Mouse (Mus musculus): ENCODE measurements around the gene Slc25a25.

Slc25a25 gene

DNA sequence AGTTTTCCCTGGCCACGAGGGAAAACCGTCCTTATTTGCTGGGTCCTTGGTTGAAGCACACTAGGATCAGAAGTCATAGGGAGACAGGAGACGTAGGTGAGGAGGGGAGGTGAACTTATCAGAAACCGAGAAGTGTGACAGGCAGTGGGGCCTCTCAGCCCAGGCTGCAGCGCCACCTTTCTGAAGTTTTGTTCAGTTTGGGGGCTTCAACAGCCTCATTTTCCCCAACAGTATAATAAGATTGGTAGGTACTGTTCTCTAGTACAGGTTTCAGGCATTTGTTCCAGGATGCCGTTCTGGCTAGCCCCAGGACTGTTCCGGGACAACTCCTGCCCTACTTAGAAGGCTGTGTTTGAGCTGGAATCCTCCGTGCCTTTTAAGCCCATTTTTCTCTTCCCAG is 56.3 kb downstream of the Slc25a25 start:
- peak; percentile 42 for DNase-seq

DNA sequence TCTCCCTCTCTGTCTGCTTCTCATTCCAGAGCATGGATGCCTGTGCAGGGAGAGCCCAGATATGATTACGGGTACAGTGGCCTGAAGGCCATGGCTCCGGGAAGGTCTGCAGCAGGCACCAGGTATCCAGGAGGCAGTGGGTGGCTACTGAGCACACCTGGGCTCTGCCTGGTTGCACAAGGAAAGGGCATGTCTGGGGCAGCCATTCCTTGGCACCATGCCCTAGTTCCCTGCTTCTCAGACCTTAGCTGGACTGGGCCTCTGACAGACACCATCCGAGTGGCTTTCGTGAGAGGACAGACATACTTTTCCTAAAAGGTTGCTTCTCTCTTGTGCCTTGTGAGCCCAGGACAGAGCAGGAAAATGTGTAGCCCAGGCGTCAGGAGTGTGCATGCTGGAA is 59.2 kb downstream of the Slc25a25 start:
- DNase-seq, result no peak

DNA sequence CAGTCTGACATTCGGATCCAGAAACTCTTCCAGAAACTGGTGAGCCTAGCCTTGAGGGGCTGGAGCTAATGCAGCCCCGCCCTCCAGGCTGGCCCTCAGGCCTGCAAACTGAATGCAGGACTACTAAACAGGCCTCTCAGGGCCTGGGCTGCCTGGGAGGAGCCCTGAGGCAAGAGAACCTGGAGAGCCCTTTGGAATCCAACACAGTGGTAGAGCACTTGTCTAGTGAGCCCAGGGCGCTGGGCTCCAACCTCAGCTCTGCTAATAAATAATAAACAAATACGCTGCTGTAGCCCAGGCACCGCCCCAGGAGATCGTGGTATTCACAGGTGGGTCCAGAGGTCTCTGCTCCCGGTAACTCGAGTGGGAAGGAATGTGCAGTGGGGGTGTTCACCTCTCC is 60.4 kb downstream of the Slc25a25 start:
- no peak for DNase-seq

DNA sequence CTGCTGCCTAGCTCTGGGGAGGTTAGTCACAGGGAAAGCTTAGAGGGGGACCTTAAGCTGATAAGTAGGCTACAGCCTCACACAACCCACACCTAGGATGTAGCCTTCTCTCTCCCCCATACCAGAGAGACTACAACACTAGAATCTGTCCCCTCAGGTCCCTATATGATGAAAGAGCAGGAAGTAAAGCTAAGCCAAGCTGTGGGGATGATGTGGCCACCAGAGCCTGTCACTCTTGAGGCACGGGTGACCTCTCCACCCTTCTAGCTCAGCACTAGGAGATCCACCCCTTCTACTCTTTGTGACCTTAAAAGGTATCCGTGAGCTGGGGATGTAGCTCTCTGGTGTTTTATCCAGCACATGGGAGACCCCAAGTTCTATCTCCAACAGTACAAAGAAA is 62.1 kb downstream of the Slc25a25 start:
- no peak for DNase-seq

DNA sequence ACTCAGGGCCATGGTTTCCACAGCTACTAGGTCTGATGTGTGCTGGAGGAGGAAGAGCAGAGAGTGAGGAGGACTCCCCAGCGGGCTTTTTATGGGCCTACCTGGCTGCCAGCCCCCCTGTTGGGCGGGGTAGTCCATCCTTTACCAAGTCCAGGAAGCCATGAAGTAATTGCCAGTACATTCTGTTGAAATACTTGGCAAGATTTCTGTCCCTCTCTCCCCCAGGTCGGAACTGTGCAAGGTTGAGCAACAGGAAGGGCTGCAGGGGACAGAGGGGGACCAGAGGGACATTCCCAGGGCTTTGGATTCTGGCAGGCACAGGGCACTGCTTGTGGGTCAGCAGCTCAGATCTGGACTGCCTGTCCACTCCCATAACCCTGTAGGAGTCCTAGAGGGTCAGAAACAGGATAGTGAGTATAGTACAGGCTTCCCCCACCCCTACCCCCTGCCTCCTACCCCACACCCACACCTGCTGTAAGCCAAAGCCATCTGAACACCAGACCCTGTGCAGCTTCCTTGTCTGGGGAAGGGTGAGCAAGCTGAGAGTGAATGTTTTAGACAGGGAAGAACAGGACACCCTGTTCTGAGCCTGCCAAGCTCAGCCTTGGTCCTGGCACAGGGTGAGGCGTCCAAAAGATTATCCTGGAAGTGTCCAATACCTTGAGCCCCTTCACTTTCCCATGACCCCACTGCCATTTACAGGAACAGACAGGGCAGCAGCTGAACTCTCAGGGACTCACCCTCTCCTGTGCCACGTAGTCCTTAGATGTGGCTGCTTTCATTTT is 63.3 kb downstream of the Slc25a25 start, which contains the start of gene Lcn2:
TSS of gene Lcn2 (minus strand) at position 547 of the 785 bp plus-strand sequence.
- DNase-seq, result no peak

DNA sequence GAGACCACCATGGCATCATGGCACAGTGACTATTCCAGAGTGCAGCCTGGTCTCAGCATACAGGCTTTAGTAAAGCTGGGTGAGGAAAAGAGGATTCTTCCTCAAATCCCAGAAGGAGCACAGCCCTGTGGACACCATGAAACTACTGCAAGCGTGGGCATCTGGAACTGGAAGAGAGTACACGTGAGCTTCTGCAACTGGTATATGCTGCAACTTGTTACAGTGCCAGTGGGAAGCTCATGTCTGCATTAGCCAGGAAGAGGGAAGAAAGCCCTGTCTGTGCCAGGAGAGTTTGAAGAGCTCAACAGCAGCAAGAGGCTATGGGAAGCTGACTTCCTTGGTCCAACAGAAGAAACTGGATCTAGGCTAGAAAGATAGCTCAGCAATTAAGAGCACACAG is 68.6 kb downstream of the Slc25a25 start:
- no peak for DNase-seq

DNA sequence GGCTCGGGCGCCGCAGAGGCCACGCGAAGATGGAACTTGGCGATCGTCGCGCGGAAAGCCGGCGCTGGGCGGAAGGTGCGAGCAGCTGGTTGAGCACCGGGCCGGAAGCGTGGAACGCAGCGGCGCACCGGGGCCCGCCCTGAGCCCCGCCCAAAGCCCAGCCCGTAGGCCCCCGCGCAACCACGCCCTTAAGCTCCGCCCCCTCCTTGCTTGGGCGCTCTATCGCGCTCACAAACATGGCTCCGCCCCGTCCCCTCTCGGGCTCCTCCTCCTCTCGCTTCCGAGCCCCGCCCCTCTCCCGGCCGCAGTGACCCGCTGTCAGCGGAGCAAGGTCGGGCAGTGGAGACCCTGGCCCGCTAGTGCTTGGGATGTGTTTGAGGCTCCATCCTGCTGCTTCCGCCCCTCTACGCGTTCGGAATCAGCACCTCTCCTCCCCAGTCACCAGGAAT is 69.4 kb downstream of the Slc25a25 start, which contains the start of gene 1110008P14Rik:
TSS of gene 1110008P14Rik (minus strand) at position 164 of the 449 bp plus-strand sequence.
- peak; percentile 95 for DNase-seq

DNA sequence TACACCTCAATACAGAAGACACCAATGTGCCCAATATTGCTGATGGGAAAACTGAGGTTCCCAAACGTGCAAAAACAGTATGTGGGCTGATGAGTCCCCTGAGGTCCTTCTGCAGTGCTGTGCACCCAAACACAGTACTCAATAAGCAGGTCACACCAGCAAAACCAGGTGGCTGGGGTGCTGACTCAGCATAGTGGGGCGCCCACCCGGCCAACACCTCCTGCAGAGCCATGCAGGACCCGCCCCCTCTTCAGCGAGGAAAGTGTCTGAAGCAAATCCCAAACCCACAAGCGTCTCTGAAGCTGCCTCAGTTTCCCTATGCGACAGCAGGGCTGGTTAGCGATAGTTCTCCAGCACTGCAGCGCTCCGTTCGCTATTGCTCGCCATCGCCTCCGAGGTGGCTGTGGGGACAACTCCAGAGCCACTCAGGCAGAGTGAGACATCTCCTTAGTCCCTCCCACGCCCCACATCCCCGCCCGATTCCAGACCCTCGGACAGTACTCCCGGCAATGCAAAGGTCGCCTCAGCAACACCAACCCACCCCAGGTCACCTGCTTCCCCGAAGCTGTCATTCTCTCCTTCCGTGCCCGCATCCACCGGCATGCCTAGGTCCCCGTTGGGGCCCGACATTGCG is 70.0 kb downstream of the Slc25a25 start:
- DNase-seq, result no peak

DNA sequence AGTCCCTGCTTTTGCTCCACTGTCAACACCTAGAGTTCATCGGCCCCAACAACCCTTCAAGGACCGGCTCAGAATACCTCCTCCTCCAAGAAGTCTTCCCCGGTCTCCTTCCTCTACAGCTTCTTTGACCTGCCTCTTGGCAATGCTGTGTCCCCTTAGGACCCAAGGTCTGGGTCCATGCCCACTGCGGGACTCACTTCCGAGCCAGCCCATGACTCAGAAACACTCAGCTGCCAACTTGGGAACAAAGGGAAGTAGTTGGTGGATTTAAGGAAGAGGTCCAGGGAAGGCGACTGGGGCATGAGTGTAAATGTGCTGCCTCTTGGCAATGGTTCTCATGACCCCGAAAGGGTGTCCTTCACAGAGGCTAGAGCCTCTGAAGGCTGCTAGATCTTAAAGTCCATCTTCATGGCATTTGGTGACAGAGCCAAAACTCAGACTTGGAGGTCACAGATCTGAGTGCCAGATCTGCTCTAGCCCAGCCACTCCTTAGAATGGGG is 71.2 kb downstream of the Slc25a25 start:
- no peak for DNase-seq

DNA sequence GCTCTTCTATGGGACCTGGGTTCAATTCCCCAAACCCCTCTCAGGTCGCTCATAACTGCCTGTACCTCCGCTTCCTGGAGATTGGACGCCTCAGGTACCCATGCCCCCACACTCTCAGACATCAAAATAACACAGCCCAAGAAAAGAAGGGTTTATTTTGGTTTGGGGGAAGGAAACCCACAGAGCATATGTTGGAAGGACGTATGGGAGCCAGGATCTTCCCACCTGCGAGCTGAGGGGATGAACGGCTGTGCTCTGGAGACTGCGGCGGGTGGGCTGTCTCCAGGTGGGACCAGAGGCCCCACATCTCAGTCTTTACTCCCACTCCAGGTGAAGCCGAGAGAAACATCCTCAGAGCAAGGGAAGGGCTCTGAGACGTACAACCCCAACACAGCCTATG is 74.3 kb downstream of the Slc25a25 start:
- DNase-seq, result peak; percentile 62

DNA sequence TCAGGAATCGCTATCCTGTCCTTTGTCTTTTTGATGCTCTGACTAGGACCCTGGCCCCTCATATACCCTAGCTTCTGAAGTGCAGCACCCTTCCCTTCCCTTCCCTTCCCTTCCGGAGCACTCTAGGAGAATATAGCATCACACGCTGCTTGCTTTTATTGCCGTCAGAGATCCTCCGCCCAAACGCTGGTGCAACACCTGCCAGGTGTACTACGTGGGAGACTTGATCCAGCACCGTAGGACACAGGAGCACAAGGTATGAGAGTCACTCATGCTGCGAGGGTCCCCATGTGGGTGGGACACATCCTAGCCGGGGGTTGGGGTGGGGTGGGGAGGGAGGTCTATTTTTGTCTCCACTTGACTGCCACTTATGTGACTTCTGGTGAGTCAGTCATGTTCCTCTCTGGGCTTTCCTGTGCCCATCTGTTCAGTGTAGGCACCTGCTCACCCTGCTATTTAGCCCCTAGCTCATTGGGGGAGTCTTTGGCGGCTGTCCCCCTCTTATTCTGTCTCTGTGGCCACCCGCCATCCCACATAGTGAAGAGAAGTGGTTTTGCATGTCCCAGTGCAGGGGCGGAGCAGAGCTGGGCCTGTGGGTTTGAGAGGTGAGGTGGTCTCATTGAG is 75.8 kb downstream of the Slc25a25 start:
- peak; percentile 63 for DNase-seq

DNA sequence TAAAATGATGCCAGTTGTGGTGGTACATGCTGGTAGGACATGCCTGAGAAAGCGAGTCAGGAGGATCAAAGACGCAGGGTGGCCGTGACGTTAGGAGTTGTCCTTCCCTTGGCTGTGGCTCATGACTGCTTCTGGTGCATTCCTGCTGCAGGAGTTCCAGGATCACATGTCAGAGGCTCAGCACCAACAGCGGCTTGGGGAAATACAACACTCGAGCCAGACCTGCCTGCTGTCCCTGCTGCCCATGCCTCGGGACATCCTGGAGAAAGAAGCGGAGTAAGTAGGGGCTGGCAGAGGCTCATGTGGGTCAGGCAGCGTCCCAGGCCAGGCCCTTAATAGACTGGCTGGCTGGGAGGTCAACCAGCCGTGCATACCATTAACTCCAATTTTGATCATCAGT is 77.1 kb downstream of the Slc25a25 start:
- DNase-seq, result no peak

DNA sequence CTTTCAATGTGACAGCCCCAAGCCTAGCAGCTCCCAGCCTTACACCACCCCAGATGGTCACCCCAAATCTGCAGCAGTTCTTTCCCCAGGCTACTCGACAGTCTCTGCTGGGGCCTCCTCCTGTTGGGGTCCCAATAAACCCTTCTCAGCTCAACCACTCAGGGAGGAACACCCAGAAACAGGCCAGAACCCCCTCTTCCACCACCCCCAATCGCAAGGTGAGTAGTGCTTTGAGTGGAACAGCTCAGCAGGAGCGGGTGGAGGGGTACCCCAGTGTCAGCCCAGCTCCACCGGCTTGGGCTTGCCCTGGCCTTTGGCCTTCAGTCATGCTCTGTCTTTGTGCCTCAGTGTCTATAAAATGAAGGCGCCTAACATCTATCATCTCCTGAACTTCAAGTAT is 83.9 kb downstream of the Slc25a25 start:
- DNase-seq, result no peak

All from right cerebral cortex, postnatal 25 days (tissue).